Mouse (Mus musculus): ENCODE measurements around the gene Nop53. TPM values are rescaled to one million over a fixed set of nuclear protein-coding genes. Genes with fewer than 3 reads are reported as not detected.

The Nop53 gene
- polyA plus RNA-seq, 1 experiment from 2014 or later = 111 TPM

GRCm38 (mm10) chr7:15975451-15975850, 29.6 kb upstream of the Nop53 start:
- Histone ChIP-seq H3K4me1 (ENCODE audit: control insufficient read depth, insufficient read depth, low read depth, low read length) (no peaks in the 10 kb centered on the region), H3K9me3 (ENCODE audit: control insufficient read depth, low read length) (no peaks in the 10 kb centered on the region), H3K4me2 (ENCODE audit: low read length) (no peak overlapping the region), H3K4me3 (ENCODE audit: low read length) (no peak overlapping the region), H3K27ac (ENCODE audit: low read depth, low read length) (no peak overlapping the region), H3K9ac (ENCODE audit: low read depth, low read length) (no peak overlapping the region), H3K27me3 (replicated peaks; ENCODE audit: control insufficient read depth, insufficient read depth, low read length) (no peaks in the 10 kb centered on the region), H3K36me3 (ENCODE audit: control insufficient read depth, insufficient read depth, low read length) (peaks cover 47% of the 10 kb centered on the region)
- ATAC-seq = peak; percentile 23; the same call in 1 of the 2 replicates
- WGBS = 96% methylated on average over 10 of the region's 10 CpGs

GRCm38 (mm10) chr7:15974712-15975111, 28.8 kb upstream of the Nop53 start:
- peaks cover 54% of the 10 kb centered on the region for H3K36me3 ChIP-seq (ENCODE audit: control insufficient read depth, insufficient read depth, low read length)
- H3K4me3 ChIP-seq (ENCODE audit: low read length) = no peak overlapping the region
- H3K27me3 ChIP-seq (replicated peaks; ENCODE audit: control insufficient read depth, insufficient read depth, low read length) = no peaks in the 10 kb centered on the region
- no peaks in the 10 kb centered on the region for H3K9me3 ChIP-seq (ENCODE audit: control insufficient read depth, low read length)
- H3K27ac ChIP-seq (ENCODE audit: low read depth, low read length) = no peak overlapping the region
- 57% methylated on average over 5 of the region's 5 CpGs for WGBS
- H3K4me2 ChIP-seq (ENCODE audit: low read length) = no peak overlapping the region
- no peaks in the 10 kb centered on the region for H3K4me1 ChIP-seq (ENCODE audit: control insufficient read depth, insufficient read depth, low read depth, low read length)
- no peak for ATAC-seq
- no peak overlapping the region for H3K9ac ChIP-seq (ENCODE audit: low read depth, low read length)

GRCm38 (mm10) chr7:15972247-15972646, 26.4 kb upstream of the Nop53 start:
- Histone ChIP-seq H3K4me2 (ENCODE audit: low read length) (no peak overlapping the region), H3K4me3 (ENCODE audit: low read length) (no peak overlapping the region), H3K4me1 (ENCODE audit: control insufficient read depth, insufficient read depth, low read depth, low read length) (no peaks in the 10 kb centered on the region), H3K9ac (ENCODE audit: low read depth, low read length) (no peak overlapping the region), H3K36me3 (ENCODE audit: control insufficient read depth, insufficient read depth, low read length) (peaks cover 41% of the 10 kb centered on the region), H3K9me3 (ENCODE audit: control insufficient read depth, low read length) (no peaks in the 10 kb centered on the region), H3K27ac (ENCODE audit: low read depth, low read length) (no peak overlapping the region), H3K27me3 (replicated peaks; ENCODE audit: control insufficient read depth, insufficient read depth, low read length) (no peaks in the 10 kb centered on the region)
- no peak for ATAC-seq
- WGBS = 64% methylated on average over 25 of the region's 25 CpGs

DNA sequence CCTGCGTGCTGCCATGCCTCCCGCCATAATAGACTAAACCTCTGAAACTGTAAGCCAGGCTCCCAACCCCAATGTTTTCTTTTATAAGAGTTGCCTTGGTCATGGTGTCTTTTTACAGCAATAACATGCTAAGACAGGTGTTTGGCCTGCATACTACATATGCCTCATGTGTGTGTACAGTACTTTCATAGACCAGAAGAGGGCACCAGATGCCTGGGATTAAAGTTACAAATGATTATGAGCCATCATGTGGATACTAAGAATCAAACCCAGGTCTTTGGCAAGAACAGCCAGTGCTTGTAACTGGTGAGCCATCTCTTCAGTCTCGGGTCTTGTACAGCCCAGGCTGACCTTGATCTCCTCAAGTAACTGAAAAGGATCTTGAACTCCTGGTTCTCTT, 23.8 kb upstream of the Nop53 start:
- H3K4me1 ChIP-seq (ENCODE audit: control insufficient read depth, insufficient read depth, low read depth, low read length) = no peaks in the 10 kb centered on the region
- 82% methylated on average over 3 of the region's 3 CpGs for WGBS
- no peaks in the 10 kb centered on the region for H3K27me3 ChIP-seq (replicated peaks; ENCODE audit: control insufficient read depth, insufficient read depth, low read length)
- H3K4me2 ChIP-seq (ENCODE audit: low read length) = no peak overlapping the region
- ATAC-seq = no peak
- no peak overlapping the region for H3K27ac ChIP-seq (ENCODE audit: low read depth, low read length)
- no peaks in the 10 kb centered on the region for H3K9me3 ChIP-seq (ENCODE audit: control insufficient read depth, low read length)
- H3K4me3 ChIP-seq (ENCODE audit: low read length) = no peak overlapping the region
- H3K36me3 ChIP-seq (ENCODE audit: control insufficient read depth, insufficient read depth, low read length) = peaks cover 31% of the 10 kb centered on the region
- no peak overlapping the region for H3K9ac ChIP-seq (ENCODE audit: low read depth, low read length)

DNA sequence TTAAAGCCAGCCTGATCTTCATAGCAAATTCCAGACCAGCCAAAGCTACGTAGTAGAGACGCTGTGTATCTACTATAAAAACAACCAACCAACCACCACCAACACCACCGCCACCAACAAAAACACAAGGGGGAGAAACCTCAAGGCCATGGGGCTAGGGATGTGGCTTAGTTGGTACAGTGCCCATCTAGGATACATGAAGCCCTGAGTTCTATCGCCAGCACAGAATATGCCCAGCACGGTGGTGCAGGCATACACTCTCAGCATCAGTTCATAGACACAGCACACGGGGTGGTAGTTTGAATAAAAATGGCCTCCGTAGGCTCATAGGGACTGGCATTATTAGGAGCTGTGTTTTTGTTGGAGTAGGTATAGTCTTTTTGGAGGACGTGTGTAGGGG, 22.4 kb upstream of the Nop53 start:
- no peaks in the 10 kb centered on the region for H3K4me1 ChIP-seq (ENCODE audit: control insufficient read depth, insufficient read depth, low read depth, low read length)
- H3K27me3 ChIP-seq (replicated peaks; ENCODE audit: control insufficient read depth, insufficient read depth, low read length) = no peaks in the 10 kb centered on the region
- 88% methylated on average over 8 of the region's 8 CpGs for WGBS
- ATAC-seq = no peak
- H3K27ac ChIP-seq (ENCODE audit: low read depth, low read length) = no peak overlapping the region
- no peaks in the 10 kb centered on the region for H3K9me3 ChIP-seq (ENCODE audit: control insufficient read depth, low read length)
- H3K4me2 ChIP-seq (ENCODE audit: low read length) = no peak overlapping the region
- no peak overlapping the region for H3K4me3 ChIP-seq (ENCODE audit: low read length)
- peaks cover 25% of the 10 kb centered on the region for H3K36me3 ChIP-seq (ENCODE audit: control insufficient read depth, insufficient read depth, low read length)
- H3K9ac ChIP-seq (ENCODE audit: low read depth, low read length) = no peak overlapping the region

DNA sequence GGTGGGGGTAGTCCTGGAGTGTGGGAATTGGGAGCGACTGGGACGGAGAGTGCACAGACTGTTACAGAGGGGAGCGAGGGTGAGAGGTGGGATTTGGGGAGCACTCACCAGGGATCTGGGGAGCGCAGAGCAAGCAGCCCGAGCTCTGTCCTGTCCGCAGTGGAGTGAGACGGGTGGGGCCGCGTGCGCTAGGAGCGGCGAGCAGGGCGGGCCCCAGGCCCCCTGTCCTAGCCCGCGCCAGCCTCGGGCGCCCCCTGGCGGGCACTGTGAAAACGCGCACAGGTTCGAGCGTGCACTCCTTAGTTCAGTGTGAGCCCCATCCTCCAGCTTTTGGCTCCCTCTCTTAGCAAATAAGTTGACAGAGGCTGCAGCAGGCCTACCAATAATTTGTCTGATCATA, 21.4 kb upstream of the Nop53 start, which contains the start of gene Ehd2:
Gene Ehd2 (minus strand): TSS at position 256 of the 400 bp plus-strand sequence.
- Histone ChIP-seq H3K9ac (ENCODE audit: low read depth, low read length) (peak within 1 kb of the TSS; percentile 58), H3K4me1 (ENCODE audit: control insufficient read depth, insufficient read depth, low read depth, low read length) (peaks cover 9% of the 10 kb centered on the region)

DNA sequence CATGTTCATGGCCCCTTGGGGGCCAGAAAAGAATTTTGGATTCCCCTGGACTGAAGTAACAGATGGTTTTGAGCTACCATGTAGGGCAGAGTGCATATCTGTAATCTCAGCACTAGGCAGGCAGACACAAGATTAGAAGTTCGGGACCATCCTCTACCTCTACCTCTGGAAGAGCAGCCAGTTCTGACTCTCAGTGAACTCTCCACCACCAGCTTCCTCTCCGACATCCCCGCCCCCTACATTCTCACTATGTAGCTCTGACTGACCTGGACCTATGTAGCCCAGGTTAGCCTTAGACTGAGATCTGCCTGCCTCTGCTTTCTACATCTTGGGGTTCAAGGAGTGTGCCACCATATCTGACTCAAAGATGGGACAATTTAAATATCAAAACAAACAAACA, 20.6 kb upstream of the Nop53 start:
- WGBS = 84% methylated on average over 3 of the region's 3 CpGs
- H3K4me3 ChIP-seq (ENCODE audit: low read length) = no peak overlapping the region

More for the DNA sequence above, 21.4 kb upstream of the Nop53 start, which contains the start of gene Ehd2:
- ATAC-seq = peak; percentile 78
- no peaks in the 10 kb centered on the region for H3K27me3 ChIP-seq (replicated peaks; ENCODE audit: control insufficient read depth, insufficient read depth, low read length)
- WGBS = 0% methylated on average over 19 of the region's 22 CpGs
- peak within 1 kb of the TSS; percentile 36 for H3K4me3 ChIP-seq (ENCODE audit: low read length)
- H3K27ac ChIP-seq (ENCODE audit: low read depth, low read length) = no peak within 1 kb of the TSS
- H3K4me2 ChIP-seq (ENCODE audit: low read length) = peak within 1 kb of the TSS; percentile 55
- peaks cover 15% of the 10 kb centered on the region for H3K36me3 ChIP-seq (ENCODE audit: control insufficient read depth, insufficient read depth, low read length)
- H3K9me3 ChIP-seq (ENCODE audit: control insufficient read depth, low read length) = no peaks in the 10 kb centered on the region

DNA sequence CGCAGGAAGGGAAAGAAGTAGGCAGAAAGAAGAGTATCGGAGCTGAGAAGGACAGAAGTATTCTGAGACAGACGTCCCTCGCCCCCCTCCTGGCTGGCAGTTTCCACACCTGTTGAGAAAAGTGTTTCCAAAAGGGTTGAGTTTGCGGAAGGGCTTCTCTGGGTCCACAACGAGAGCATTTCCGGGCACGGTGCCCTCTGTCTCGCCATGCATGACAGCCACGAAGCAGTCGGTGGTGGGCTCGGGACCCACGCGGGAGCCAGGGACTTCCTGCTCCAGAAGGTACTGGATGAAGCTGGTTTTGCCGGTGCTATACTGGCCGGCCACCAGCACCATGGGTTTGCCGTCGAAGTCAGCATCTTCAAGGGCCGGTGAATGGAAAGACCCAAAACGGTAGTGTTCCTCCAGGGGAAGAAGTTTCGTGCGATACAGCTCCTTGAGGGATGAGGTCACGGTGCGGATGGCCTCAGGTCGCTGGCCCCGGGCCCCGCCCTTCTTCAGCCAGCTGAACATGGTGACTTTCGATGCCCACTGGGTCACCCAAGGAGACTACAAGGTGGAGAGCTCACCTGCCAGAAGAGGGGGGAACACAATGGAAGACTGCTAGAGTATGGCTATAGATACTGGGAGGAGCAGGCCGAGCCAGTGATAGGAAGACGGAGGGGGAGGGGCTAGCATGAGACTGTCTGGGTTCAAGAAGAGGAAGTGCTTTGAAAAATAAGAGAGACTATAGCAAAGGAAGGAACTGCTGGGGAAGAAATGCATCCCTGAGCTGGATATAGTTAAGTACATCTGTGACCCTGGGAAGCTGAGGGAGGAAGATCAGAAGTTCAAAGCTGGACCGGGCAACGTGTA, 18.2 kb upstream of the Nop53 start:
- 85% methylated on average over 32 of the region's 32 CpGs for WGBS
- Histone ChIP-seq H3K36me3 (ENCODE audit: control insufficient read depth, insufficient read depth, low read length) (no peaks in the 10 kb centered on the region), H3K4me3 (ENCODE audit: low read length) (no peak overlapping the region), H3K27me3 (replicated peaks; ENCODE audit: control insufficient read depth, insufficient read depth, low read length) (no peaks in the 10 kb centered on the region), H3K9me3 (ENCODE audit: control insufficient read depth, low read length) (no peaks in the 10 kb centered on the region), H3K4me2 (ENCODE audit: low read length) (no peak overlapping the region), H3K27ac (ENCODE audit: low read depth, low read length) (no peak overlapping the region), H3K9ac (ENCODE audit: low read depth, low read length) (no peak overlapping the region), H3K4me1 (ENCODE audit: control insufficient read depth, insufficient read depth, low read depth, low read length) (peaks cover 14% of the 10 kb centered on the region)
- no peak for ATAC-seq

More for the DNA sequence above, 20.6 kb upstream of the Nop53 start:
- Histone ChIP-seq H3K27me3 (replicated peaks; ENCODE audit: control insufficient read depth, insufficient read depth, low read length) (no peaks in the 10 kb centered on the region), H3K27ac (ENCODE audit: low read depth, low read length) (no peak overlapping the region), H3K9ac (ENCODE audit: low read depth, low read length) (no peak overlapping the region), H3K9me3 (ENCODE audit: control insufficient read depth, low read length) (no peaks in the 10 kb centered on the region), H3K36me3 (ENCODE audit: control insufficient read depth, insufficient read depth, low read length) (peaks cover 7% of the 10 kb centered on the region), H3K4me1 (ENCODE audit: control insufficient read depth, insufficient read depth, low read depth, low read length) (peaks cover 14% of the 10 kb centered on the region), H3K4me2 (ENCODE audit: low read length) (peak overlapping the region; percentile 55)
- no peak for ATAC-seq
